Mouse (Mus musculus) liver, postnatal 0 days (tissue): Measurements from ENCODE around the gene Ralgds. TPM values are rescaled to one million over a fixed set of nuclear protein-coding genes. Genes with fewer than 3 reads are reported as not detected.

Experiments
- ATAC-seq: fragments of 200-750 bp; cut with Nextera tagmentation; 2 replicates; pipeline ENCODE4 v1.8.0; 2017; ENCODE audit warnings: mild to moderate bottlenecking, moderate library complexity
- DNase-seq: peaks from one replicate; pipeline ENCODE4 v3.0.0-alpha.2; 2016
- H3K27ac ChIP-seq: fragments of 300-500 bp; sonication (generic); 2 replicates; pipeline ENCODE4 v1.5.1; 2014; ENCODE audit warnings: antibody characterized with exemption, moderate library complexity, mild to moderate bottlenecking, low read depth
- H3K27me3 ChIP-seq: fragments of 300-500 bp; sonication (generic); 2 replicates; pipeline ENCODE4 v1.6.1; 2014; ENCODE audit warnings: low read length, control low read depth, mixed read lengths; ENCODE audit not compliant: insufficient read depth
- H3K36me3 ChIP-seq: fragments of 300-500 bp; sonication (generic); replicated peaks from 2 replicates; pipeline ENCODE4 v1.6.1; 2014; ENCODE audit warnings: mild to moderate bottlenecking, control low read depth, low read length, moderate library complexity, mixed read lengths; ENCODE audit not compliant: insufficient read depth
- H3K4me1 ChIP-seq: fragments of 300-500 bp; sonication (generic); 2 replicates; pipeline ENCODE4 v1.6.1; 2014; ENCODE audit warnings: antibody characterized with exemption, mild to moderate bottlenecking, control low read depth; ENCODE audit not compliant: insufficient read depth
- H3K4me2 ChIP-seq: fragments of 300-500 bp; sonication (generic); 2 replicates; pipeline ENCODE4 v1.6.1; 2014; ENCODE audit warnings: low read depth, mild to moderate bottlenecking, low read length, moderate library complexity, mixed read lengths
- H3K4me3 ChIP-seq: fragments of 300-500 bp; sonication (generic); 2 replicates; pipeline ENCODE4 v1.5.1; 2014; ENCODE audit warnings: low read depth, low read length
- H3K9ac ChIP-seq: fragments of 300-500 bp; sonication (generic); replicated peaks from 2 replicates; pipeline ENCODE4 v1.6.1; 2014; ENCODE audit warnings: mild to moderate bottlenecking, moderate library complexity
- H3K9me3 ChIP-seq: fragments of 300-500 bp; sonication (generic); 2 replicates; pipeline ENCODE4 v1.6.1; 2016; ENCODE audit warnings: mild to moderate bottlenecking, control low read depth, low read length, mixed read lengths
- CTCF ChIP-seq: sonication (generic); IDR thresholded peaks from 2 replicates; pipeline ENCODE4 v1.5.1; 2016; ENCODE audit warnings: antibody characterized with exemption, low read depth
- EP300 ChIP-seq: IDR thresholded peaks from 2 replicates; pipeline ENCODE4 v1.6.1; 2016; ENCODE audit warnings: antibody characterized with exemption, low read depth, mild to moderate bottlenecking
- WGBS: fragments of 180-500 bp; shearing (Covaris S2); extraction: QIAGEN DNeasy Blood & Tissue Kit; methylation state at CpG from one replicate; pipeline ENCODE4 v1.1.7; 2014; ENCODE audit not compliant: insufficient replicate concordance; 5-methylcytosine and 5-hydroxymethylcytosine counted together
- polyA plus RNA-seq: library from polyadenylated mRNA; unstranded; fragments of >200 nt; fragmentation: Nextera tagmentation; extraction: Ambion mirVana; gene quantifications from 2 replicates; pipeline ENCODE4 v1.2.1, GENCODE M21; 2015

Ralgds gene
- polyA plus RNA-seq, 1 experiment from 2014 or later, result 1.8 TPM

GRCm38 (mm10) chr2:28523643-28524117 lies 10.8 kb downstream of the Ralgds start:
- no peak overlapping the region for H3K27ac ChIP-seq
- WGBS, result 34% methylated on average over 5 of the region's 5 CpGs
- peak; percentile 81 for DNase-seq

GRCm38 (mm10) chr2:28524406-28524805 lies 11.5 kb downstream of the Ralgds start:
- peak overlapping the region; percentile 66 for H3K27ac ChIP-seq
- 72% methylated on average over 10 of the region's 10 CpGs for WGBS
- TF ChIP-seq CTCF (no peak), EP300 (no peak)

More at GRCm38 (mm10) chr2:28523643-28524117, 10.8 kb downstream of the Ralgds start:
- ATAC-seq, result peak; percentile 73
- no peaks in the 10 kb centered on the region for H3K36me3 ChIP-seq
- H3K4me2 ChIP-seq, result no peak overlapping the region
- no peaks in the 10 kb centered on the region for H3K9me3 ChIP-seq
- TF ChIP-seq EP300, result no peak
- TF ChIP-seq CTCF, result no peak
- no peaks in the 10 kb centered on the region for H3K27me3 ChIP-seq
- H3K4me1 ChIP-seq, result peaks cover 15% of the 10 kb centered on the region
- H3K4me3 ChIP-seq, result no peak overlapping the region
- no peak overlapping the region for H3K9ac ChIP-seq

GRCm38 (mm10) chr2:28525219-28525942 lies 12.5 kb downstream of the Ralgds start:
- Histone ChIP-seq H3K27ac (peak overlapping the region; percentile 66), H3K4me3 (no peak overlapping the region)
- WGBS, result 29% methylated on average over 11 of the region's 11 CpGs

More at GRCm38 (mm10) chr2:28524406-28524805, 11.5 kb downstream of the Ralgds start:
- Histone ChIP-seq H3K4me3 (no peak overlapping the region), H3K27me3 (no peaks in the 10 kb centered on the region), H3K9ac (no peak overlapping the region), H3K4me1 (peaks cover 15% of the 10 kb centered on the region), H3K36me3 (no peaks in the 10 kb centered on the region), H3K4me2 (no peak overlapping the region), H3K9me3 (no peaks in the 10 kb centered on the region)
- no peak for DNase-seq
- no peak for ATAC-seq

GRCm38 (mm10) chr2:28525943-28526876 lies 13.3 kb downstream of the Ralgds start:
- Histone ChIP-seq H3K4me1 (peaks cover 15% of the 10 kb centered on the region), H3K27ac (peak overlapping the region; percentile 64), H3K9ac (no peak overlapping the region), H3K4me2 (0 out of 2 replicates have a peak overlapping the region, but pooled peaks have one; percentile 3), H3K4me3 (no peak overlapping the region), H3K9me3 (no peaks in the 10 kb centered on the region), H3K36me3 (no peaks in the 10 kb centered on the region), H3K27me3 (no peaks in the 10 kb centered on the region)
- WGBS, result 28% methylated on average over 12 of the region's 12 CpGs
- TF ChIP-seq CTCF (peak; percentile 57), EP300 (no peak)
- no peak for DNase-seq
- peak; percentile 20 for ATAC-seq

More at GRCm38 (mm10) chr2:28525219-28525942, 12.5 kb downstream of the Ralgds start:
- ATAC-seq, result peak; percentile 65
- Histone ChIP-seq H3K36me3 (no peaks in the 10 kb centered on the region), H3K4me2 (no peak overlapping the region), H3K27me3 (no peaks in the 10 kb centered on the region), H3K4me1 (peaks cover 15% of the 10 kb centered on the region), H3K9ac (no peak overlapping the region), H3K9me3 (no peaks in the 10 kb centered on the region)
- peak; percentile 52; the same call in 1 of the 2 replicates for TF ChIP-seq EP300
- TF ChIP-seq CTCF, result no peak
- no peak for DNase-seq

- no peak overlapping the region for H3K27ac ChIP-seq
- H3K9ac ChIP-seq, result no peak overlapping the region
- H3K27me3 ChIP-seq, result no peaks in the 10 kb centered on the region
- DNase-seq, result no peak
- H3K4me3 ChIP-seq, result no peak overlapping the region
- no peak overlapping the region for H3K4me2 ChIP-seq
- TF ChIP-seq CTCF (no peak), EP300 (no peak)
- 84% methylated on average over 20 of the region's 20 CpGs for WGBS
- H3K36me3 ChIP-seq, result no peaks in the 10 kb centered on the region
- H3K4me1 ChIP-seq, result peaks cover 19% of the 10 kb centered on the region
- no peaks in the 10 kb centered on the region for H3K9me3 ChIP-seq
- no peak for ATAC-seq
Observed at GRCm38 (mm10) chr2:28527436-28528353, 14.8 kb downstream of the Ralgds start.
